Mouse (Mus musculus): ENCODE results near the gene Nfe2l3.
"Not testable (repeated sequence)": the region's sequence is repeated elsewhere in the genome, so short reads cannot be mapped to it uniquely, and the experiment has no call there.

Gene Nfe2l3

DNA sequence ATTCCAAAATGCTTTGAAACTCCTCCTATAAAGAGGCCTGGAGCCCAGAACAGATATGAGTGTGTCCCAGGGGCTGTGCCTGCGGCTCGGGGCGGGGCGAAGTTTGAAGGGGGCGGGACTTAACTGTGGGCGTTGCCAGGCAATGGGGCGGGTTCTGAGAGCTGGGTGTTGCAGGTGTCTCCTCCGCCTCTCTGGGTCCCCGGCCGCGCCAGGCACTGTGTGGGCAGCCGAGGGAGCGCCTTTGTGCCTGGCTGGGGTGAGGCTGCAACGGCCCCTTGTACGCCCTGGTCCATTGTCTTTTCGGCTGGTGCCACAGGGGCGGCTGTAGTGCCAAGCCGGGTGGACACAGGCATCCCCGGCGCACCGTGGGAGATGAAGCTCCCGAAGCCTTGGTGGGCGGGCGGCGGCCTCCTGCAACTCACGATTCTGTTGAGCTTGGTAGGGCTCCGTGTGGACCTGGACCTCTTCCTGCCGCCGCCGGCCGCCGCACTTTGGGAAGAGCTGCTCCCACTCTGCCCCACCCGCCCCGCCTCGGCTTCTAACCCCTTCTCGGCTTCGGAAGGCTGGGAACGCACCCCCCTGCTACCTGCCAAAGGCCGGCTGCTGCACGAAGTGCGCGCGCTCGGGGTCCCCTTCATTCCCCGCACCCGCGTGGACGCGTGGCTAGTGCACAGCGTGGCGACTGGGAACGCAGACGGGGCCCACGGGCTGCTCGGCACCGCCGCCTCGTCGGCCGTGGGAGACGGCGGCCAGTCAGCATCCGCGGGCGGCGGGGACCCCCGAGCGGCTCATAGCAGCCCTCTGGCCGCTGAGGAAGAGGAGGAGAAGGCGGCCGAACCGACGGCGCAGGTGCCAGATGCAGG, at the start of gene Nfe2l3:
Nfe2l3 (plus strand) TSS at position 136 of the 863 bp plus-strand sequence.
- DNase-seq (ENCODE audit: low spot score in 2 of 2), result peak in 1 of 2 experiments; percentile 49

DNA sequence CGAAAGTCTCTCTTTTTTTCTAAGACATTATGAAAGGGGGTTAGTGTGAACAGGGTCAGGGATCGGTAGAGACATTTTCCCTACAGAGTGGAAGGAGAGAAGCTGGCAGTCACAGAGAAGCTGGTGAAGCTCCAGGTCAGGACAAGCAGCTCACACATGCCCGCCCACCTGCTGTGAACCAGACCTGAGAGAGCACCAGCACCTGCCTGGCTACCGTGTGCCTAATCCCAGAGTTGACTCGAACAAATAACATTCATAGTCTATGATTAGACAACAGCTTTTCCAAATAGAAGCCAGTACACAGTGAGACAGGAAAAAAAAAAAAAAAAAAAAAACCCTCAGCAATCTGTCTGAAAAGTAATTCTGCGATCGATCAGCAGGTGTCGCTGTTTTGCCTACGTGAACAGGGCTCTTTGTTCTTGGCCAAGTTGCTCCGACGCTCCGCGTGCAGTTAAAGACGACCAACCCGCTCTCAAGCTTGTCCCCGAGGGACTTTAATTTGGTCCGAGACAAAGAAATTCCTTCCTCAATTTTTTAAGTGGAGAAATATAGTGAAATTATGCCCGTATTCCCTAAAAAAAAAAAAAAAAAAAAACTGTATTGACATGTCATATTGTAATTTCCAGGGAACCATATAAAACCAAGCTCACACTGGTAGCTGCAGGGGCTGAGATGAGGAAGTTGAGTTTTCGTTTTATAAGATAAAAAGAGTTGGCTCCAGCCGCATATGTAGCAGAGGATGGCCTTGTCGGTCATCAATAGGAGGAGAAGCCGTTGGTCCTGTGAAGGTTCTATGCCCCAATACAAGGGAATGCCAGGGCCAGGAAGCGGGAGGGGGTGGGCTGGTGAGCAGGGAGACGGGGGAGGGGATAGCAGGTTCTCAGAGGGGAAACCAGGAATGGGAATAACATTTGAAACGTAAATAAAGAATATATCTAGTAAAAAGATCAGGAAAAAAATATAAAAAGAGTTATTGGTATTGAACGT, 48.4 kb upstream of the Nfe2l3 start:
- DNase-seq (ENCODE audit: low spot score in 2 of 2), result peak in 1 of 2 experiments; percentile 86

DNA sequence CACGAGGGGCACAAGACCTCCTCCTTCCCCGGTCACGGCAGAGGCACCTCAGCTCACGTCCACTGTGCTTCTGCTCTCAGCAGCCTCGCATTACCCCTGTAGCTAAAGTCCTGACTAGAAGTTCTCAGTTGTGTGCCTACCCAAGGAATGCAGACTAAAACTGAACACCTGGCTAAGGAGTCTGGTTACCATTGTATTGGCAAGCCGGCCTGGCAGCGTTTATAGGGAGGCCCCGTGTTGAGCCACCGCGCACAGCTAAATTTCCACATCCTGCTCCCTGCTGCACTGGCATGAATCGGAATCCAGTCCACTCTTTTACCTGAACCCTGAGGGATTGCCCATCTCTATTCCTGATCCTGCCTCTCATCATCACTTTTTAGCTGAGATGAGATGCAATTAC, 42.0 kb upstream of the Nfe2l3 start:
- DNase-seq (ENCODE audit: low spot score in 2 of 2), result no peak

DNA sequence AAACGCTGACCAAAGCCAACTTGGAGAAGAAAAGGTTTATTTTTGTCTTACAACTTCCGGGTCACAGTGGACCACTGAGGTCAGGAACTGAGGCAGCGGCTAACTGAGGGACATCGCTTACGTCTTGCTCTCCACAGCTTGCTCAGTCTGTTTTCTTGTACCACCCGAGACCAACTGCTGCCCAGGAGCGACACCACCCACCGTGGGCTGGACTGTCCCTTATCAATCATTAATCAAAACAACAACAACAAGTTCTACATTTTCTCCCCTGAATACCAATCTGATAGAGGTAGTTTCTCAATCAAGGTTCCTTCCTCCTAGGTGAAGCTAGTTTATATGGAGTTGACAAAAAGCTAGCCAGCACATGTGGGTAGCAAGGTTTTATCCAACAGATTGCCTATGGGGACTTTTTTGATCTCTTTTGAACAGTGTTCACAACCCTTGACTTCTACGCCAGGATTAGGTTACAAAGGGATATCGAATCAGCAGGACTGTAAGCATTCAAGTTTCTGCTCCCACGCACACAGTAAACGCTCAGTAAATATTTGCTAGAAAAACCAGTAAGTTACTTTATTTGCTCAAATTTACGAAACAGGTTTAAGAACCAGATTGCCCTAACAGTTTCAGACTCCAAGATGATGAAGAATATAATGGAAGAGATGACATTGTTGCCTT, 40.5 kb upstream of the Nfe2l3 start:
- no peak for DNase-seq (ENCODE audit: low spot score in 2 of 2)

DNA sequence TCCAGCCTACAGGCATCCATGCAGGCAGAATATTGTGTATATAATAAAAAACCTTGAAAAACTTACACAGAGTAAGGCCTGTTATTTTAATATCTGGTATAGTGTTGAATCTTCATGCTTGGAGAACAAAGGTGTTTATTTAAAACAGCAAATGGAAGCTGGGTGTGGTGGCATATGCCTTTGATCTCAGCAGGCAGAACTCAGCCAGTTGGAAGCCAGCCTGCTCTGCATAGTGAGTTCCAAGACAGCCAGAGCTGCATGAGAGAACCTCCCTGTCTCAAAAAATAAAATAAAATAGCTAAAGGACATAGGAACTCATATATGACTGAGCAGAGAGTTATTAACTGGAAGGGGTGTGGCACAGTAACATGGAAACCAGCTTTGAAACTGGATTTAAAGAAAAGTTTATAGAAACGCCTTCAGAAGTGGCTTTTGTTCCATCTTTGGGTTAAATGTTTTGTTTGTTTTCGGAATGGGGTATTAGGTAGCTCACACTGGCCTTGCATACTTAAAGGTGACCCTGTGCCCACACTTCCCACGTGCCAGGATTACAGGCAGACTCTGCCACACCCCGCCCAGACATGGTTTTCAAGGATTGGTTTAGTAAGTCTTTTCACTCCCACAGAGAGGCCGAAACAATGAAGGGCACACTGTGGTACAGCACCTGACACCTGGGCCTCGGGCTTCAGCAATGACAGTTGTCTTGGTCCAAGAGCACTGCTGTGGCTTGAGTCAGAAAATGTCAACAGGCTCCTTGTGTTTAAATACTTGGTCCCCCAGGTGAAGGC, 38.9 kb upstream of the Nfe2l3 start:
- no peak for DNase-seq (ENCODE audit: low spot score in 2 of 2)

DNA sequence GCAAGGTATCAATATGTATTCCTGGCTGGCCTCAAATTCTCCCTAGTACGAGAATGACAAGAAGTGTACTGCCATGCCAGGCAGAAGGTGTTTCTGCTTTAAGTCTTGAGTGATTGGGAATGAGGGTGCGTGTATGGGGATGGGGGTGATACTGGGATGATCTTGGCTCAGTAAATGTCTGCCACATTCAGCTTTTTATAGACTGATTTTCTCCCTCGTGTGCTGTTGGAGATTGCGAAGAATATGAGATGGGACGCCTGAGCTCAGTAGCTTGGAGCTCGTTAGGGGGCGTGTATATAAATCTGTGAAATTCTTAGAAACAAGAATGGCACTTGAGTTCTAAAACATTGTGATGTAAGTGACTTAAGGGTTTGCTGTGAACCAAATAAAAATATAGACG, 38.1 kb upstream of the Nfe2l3 start:
- not testable (repeated sequence) for DNase-seq (ENCODE audit: low spot score in 2 of 2)

DNA sequence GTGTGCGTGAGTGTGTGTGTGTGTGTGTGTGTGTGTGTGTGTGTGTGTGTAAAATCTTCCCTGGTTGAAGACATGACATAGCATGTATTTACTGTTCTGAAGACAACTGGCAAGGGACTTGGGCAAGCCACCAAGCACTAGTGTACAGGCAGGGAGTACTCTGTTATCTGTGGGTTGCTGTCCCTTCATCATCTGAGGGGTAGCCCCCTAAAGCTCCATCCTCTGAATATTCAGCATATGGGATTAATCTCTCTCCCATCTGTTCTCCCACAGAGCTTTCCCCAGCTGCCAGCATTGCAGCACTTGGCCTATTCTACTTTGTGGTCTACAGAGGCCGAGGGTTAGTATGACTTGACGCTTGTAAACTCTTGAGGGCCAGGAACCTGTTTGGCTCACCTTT, 37.5 kb upstream of the Nfe2l3 start:
- DNase-seq (ENCODE audit: low spot score in 2 of 2), result not testable (repeated sequence)

DNA sequence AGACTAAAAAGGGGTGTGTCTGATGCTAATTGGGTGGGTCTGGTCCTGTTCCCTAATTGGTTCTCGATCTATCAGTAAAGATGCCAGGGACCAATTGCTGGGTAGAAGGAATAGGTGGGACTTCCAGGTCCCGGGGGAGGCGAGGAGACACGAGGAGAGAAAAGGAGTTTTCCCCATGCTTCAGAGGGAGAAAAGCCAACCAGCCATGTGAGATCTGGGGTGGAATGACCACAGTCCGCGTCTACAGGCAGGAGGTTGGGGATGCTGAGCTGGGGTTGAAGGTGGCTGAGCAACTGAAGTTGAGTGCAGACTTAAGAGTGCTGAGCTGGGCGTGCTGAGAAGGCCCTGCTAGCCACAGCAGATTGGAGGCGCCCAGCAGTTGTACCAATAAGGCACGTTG, 37.0 kb upstream of the Nfe2l3 start:
- DNase-seq (ENCODE audit: low spot score in 2 of 2), result no peak

DNA sequence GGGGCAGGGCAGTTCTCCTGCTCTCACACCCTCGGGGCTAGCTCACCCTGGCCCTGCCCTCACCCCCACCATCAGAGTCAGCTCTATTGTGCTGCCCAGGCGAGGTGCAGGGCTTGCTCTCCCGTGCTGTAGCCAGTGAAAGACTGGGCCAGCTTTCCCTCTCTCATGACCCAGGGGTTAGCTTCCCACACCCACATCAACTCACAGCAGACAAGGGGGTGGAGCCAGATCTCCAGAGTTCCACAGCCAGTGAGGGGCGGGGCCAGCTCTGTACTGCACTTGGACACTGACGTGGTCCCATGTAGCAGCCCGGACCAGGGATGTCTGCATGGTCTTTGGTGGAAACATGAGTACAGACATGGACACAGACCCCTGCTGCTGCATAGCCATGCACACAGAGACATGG, 33.4 kb upstream of the Nfe2l3 start:
- DNase-seq (ENCODE audit: low spot score in 2 of 2), result no peak

DNA sequence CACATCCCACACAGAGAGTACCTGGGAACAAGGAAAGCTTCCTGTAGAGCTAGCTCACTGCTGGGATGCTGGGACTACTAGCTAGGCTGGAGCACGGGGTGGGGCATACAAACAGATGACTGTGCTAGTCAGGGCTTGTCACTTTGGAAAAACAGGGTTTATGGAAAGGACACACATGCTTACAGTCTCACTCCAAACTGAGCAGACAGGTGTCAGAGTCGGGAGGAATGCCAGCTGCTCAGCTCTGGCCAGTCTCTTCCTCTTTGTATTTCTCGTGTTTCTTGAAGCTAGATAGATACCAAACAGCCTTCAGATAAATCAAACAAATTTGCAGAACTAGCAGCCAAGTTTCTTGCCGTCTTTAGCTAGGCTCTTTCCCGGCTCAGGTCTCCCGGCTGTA, 31.2 kb upstream of the Nfe2l3 start:
- no peak for DNase-seq (ENCODE audit: low spot score in 2 of 2)

DNA sequence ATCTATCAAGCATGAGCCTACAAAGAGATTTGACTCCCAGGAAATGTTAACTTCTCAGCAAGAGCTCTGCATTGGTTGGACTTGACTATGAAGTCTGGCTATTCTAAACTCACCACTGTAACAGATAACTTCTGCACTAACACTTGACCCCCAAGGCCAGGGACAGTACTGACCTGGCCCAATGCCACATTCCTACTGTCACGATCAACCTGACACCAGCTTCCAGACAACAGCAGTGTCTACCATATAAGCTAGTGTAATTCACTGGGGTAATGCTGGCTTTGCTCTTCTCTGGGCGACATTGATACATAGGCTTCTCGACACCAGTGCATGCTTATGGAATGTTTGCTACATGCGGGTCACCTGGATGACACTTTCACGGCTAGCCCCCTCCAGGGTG, 28.9 kb upstream of the Nfe2l3 start:
- DNase-seq (ENCODE audit: low spot score in 2 of 2), result no peak

DNA sequence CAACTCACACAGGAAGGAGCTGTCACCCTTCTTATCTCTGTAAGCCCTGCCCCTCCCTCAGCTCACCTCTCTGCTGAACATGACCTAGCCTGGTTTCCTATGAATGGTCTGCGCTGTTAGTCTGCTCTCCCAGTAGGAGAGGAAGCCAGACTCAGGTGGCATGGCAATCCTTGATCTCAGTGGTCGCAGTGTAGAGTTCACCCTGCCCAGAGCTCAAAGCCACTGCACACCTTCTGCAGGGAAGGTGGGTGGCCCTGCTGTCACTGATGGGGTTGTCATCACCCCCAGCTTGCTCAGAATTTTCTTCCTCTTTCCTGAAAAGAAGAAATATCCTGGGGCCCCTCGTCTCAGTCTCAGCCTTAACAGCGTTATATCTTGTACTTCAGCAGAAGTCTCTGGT, 28.0 kb upstream of the Nfe2l3 start:
- DNase-seq (ENCODE audit: low spot score in 2 of 2), result no peak

DNA sequence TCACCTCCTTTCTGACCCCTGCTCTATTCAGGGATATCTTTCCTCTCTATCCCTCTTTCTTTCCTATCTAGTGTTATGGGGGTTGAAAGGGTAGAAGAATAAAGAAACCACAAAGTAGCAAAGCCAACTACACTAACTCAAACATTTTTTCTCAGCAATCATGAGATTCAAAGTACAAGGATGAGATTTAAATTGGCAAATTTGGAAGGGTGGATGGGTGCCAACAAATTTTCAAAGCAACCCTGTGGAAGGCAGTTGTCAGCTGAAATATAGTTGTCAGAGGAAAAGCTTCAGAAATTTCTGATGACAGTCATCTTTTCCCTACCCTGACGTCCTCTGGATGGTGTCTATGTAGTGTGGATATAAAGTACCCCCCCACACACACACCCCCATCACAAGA, 16.0 kb upstream of the Nfe2l3 start:
- no peak for DNase-seq (ENCODE audit: low spot score in 2 of 2)

DNA sequence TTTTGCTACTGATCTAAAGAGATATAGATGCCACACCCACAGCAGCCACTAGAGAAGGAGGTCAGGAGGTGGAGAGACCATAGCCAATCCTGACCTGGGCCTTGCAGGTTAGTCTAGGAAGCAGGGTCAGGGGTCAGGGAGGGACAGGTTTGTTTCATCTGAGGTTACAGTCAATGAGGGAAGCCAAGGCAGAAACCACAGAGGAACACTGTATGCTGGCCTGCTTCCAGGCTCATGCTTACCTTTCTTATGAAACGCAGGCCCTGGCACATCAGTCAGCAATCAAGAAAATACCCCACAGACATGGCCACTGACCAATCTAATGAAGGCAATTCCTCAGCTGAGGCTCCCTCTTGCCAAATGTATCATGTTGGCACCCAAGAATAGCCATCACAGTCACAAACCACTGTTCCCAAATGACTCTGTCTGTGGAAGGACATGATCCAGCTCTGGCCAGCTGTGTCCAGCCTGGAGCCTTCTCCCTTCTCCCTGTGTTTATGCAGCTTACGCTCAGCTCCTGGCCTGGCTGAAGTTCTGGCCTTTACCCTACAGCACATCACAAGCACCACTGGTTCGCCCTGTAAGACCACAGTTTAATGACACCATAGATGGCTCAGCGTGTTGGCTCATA, 15.0 kb upstream of the Nfe2l3 start:
- no peak for DNase-seq (ENCODE audit: low spot score in 2 of 2)

DNA sequence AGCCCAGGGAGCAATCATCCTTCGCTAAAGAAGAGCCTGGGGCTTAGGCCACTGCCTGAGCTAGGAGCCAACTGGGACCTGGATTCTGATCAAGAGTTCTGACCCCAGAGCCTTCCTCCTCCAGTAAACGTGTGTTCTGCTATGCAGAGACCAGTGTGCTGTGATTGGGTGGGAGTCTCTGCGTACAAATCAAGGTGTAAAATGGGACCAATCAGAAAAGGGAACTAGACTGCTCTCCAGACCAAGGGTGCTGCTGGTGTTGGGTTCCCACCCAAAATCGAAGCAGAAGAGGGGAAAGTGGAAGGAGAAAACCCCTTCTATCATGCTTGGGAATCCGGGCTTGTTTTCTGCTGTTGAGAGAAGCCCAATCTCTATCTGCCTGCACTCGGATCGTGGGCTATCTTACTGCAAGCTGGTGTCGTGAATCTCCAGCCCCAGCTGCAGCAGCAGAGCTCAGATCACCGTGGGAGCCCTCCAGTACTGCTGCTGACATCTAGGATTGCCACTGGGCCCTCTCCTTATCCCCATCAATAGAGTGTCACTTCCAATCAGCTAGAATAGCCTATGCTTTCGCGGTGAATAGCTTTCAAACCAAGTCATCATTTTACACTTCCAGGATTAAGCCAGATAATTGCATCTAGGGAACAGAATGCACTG, 8.9 kb upstream of the Nfe2l3 start:
- no peak for DNase-seq (ENCODE audit: low spot score in 2 of 2)

DNA sequence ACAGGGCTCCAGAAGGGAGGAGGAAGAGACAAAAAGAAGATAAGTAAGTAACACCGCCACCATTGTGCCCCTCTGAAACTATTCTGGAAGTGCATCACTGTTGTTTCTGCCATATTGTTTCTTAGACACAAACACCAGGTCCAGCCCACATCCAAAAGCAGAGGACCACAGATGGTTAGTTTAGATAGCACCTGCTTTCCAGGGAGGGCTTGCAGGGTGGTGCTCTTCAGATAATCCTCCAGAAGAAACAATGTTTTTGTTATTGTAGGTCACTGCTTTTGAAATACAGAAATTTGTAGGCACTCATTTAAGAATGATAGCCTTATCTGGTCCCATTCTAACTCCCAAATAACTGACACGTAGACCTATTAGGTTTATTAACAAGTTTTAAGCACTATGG, 7.9 kb upstream of the Nfe2l3 start:
- DNase-seq (ENCODE audit: low spot score in 2 of 2), result no peak

DNA sequence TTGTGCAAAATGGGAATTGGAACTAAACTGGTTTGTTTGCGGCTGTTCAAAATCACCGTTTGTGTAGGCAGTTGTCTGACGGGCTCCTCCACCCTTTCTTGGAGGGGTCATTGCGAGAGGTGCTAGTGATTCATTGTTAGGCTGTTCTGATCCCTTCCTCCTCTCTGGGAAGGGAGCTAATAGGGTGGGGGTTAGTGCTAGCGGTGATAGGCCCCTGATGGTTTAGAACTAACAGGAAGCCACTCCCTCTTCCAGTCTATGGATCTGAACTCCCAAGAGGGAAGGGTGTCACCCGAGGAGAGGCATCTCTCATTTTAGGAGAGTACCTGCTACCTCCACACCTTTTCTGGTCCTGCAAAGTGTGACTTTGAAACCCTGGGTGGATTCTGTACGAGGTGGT, 1.8 kb downstream of the Nfe2l3 start:
- no peak for DNase-seq (ENCODE audit: low spot score in 2 of 2)

DNA sequence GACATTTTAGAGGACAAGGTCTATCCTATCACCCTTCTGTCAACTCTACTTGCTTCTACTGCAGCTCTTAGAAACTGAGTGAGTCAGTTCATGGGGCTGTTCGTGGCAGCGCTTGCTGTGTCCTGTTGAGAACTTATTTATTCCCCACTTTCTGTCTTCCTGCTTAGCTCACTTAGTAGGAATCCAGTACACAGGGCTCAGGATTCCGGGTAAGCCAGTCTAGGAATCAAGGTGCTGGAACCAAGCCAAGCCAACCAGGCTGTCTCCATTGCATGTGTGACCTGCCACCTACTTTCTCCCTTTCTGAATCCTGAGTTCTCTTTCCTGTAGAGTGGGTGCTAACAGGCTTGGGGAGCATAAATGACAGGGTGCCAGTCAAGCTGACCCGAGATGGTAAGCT, 5.2 kb downstream of the Nfe2l3 start:
- no peak for DNase-seq (ENCODE audit: low spot score in 2 of 2)

DNA sequence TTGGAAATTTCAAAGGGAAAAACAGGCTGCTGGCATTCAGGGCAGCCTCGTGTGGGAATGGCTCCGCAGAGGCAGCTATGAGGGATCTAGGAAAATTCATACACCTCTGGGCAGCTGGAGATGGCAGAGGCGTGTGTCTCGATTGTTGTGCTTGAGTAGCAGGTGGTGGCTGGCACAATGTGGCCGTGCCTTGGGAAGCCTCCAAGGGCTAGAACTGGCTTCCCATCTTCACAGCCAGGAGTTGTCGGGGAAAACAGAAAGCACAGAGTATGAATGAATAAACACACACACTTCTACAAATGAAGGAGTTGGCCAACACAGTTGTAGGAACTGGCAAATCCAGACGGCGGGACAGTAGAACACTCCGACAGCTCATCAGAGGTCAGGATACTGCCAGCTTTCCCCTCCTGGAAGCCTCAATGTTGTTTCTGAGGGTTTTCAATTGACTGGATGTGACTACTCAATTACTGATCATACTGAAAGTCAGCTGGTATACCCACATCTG, 6.4 kb downstream of the Nfe2l3 start:
- no peak for DNase-seq (ENCODE audit: low spot score in 2 of 2)

DNA sequence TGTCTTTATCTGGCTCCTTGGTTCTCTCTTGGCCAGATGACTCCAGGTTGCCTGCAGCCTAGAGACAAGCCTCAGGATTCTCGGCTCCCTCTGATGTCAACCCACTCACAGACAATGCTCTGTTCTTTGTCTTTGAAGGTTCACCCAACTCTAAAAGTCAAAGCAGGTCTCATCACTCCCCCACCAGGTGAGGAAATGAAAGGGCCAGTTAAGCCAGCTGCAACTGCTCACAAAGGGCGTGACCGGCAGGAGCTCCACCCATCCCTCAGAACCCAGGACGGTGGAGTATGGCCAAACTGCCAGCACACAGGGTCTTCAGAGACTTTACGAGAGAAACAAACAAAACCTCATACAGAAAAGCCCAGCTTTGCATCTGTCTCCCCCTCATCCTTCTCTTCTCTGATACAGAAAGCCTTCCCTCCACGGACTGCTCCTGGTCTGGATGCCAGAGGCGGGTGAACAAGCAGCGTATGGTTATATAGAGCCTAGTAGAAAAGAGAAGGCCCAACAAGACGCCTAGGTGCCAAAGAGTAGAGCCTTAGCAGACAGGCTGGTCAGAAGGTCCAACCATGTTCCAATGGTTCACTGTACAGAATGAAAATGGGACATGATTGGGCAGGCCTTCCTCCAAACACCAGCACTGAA, 9.8 kb downstream of the Nfe2l3 start:
- DNase-seq (ENCODE audit: low spot score in 2 of 2), result no peak
